Mouse (Mus musculus): ENCODE data around the gene Sirt3. TPM values are rescaled to one million over a fixed set of nuclear protein-coding genes. Genes with fewer than 3 reads are reported as not detected.
A peak's percentile ranks its signal among the peaks of the same experiment; 100 is the strongest.
"Not testable (repeated sequence)": the region's sequence is repeated elsewhere in the genome, so short reads cannot be mapped to it uniquely, and the experiment has no call there.

Gene Sirt3
- polyA plus RNA-seq, 1 experiment from 2014 or later: 67.8 TPM

DNA sequence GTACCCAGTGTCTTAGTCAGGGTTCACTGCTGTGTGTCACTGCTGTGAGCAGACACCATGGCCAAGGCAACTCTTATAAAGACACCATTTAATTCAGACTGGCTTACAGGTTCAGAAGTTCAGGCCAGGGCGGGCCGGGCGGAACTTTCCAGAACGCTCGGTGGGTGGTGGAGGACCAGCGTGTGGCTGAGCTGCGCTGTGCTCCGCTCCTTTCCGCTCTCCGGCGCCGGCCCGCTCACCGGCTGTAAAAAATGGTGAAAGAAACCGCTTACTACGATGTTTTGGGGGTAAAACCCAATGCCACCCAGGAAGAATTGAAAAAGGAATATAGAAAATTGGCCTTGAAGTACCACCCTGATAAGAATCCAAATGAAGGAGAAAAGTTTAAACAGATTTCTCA, 8.5 kb upstream of the Sirt3 start:
- ATAC-seq (ENCODE audit: low FRiP score); H3K27me3 ChIP-seq (replicated peaks): not testable (repeated sequence)
- 97% methylated on average over 16 of the region's 16 CpGs for WGBS

DNA sequence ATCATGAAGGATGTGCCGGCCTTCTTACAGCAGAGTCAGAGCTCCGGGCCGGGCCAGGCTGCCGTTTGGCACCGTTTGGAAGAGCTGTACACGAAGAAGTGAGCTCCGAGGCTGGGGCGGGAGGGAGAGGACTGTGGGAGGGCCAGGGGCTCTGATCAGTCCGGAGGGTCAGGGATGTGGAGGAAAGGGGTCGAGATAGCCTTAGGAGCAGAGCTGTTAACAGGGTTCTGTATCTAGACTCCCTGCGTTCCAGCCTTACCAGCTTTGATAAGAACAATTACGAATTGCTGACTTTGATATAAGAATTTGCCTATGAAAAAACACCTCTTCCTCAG, 327 bp upstream of the Sirt3 start:
- peak overlapping the region; percentile 90 for H3K27ac ChIP-seq (replicated peaks)
- H3K4me3 ChIP-seq (replicated peaks): peak overlapping the region; percentile 75
- H3K27me3 ChIP-seq (replicated peaks): no peaks in the 10 kb centered on the region
- peaks cover 19% of the 10 kb centered on the region for H3K36me3 ChIP-seq
- H3K9ac ChIP-seq (replicated peaks): peak overlapping the region; percentile 72
- H3K4me1 ChIP-seq: peaks cover 26% of the 10 kb centered on the region
- H3K4me2 ChIP-seq: peak overlapping the region; percentile 74
- ATAC-seq (ENCODE audit: low FRiP score): peak; percentile 69; the same call in 1 of the 2 replicates
- H3K9me3 ChIP-seq (replicated peaks): no peaks in the 10 kb centered on the region
- under 1% methylated on average over 12 of the region's 12 CpGs for WGBS

More for the DNA sequence above, 8.5 kb upstream of the Sirt3 start:
- H3K9me3 ChIP-seq (replicated peaks); H3K4me2 ChIP-seq; H3K4me1 ChIP-seq; H3K27ac ChIP-seq (replicated peaks); H3K4me3 ChIP-seq (replicated peaks); H3K9ac ChIP-seq (replicated peaks): not testable (repeated sequence)
- peaks cover 79% of the 10 kb centered on the region for H3K36me3 ChIP-seq

DNA sequence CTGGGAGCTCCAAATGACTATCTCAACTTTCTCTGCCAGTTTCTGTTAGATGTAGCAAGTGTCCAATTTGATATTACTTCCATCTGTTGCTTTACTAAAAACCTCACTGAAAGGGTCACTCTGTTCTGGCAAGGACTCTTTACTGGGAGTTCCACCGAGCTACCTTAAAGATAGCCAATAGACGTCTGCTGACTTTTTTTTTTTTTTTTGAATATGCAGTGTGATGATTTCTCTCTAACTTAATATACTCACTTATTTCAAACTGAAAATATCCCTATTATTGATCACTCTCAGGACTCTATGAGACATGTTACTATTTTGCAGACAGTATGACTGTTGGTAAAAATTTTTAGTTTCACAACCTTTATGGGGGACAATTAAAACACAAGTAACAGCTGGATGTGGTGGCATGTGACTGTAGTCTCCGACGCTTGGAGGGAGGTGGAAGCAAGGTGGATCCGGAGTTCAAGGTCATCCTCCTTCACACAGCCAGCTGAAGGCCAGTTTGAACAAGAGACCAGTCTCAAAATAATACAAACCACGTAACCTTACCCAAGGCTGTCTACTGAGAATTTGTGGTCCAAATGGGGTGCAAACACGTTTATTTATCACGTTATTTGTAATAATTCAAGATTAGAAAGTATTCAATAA, 1.1 kb downstream of the Sirt3 start:
- H3K9me3 ChIP-seq (replicated peaks): no peaks in the 10 kb centered on the region
- WGBS: 22% methylated on average over 8 of the region's 8 CpGs
- peak overlapping the region; percentile 72 for H3K9ac ChIP-seq (replicated peaks)
- H3K4me2 ChIP-seq: peak overlapping the region; percentile 74
- peak overlapping the region; percentile 75 for H3K4me3 ChIP-seq (replicated peaks)
- peak overlapping the region; percentile 90 for H3K27ac ChIP-seq (replicated peaks)
- H3K36me3 ChIP-seq: peaks cover 14% of the 10 kb centered on the region
- H3K27me3 ChIP-seq (replicated peaks): no peaks in the 10 kb centered on the region
- ATAC-seq (ENCODE audit: low FRiP score): no peak
- H3K4me1 ChIP-seq: peaks cover 26% of the 10 kb centered on the region

DNA sequence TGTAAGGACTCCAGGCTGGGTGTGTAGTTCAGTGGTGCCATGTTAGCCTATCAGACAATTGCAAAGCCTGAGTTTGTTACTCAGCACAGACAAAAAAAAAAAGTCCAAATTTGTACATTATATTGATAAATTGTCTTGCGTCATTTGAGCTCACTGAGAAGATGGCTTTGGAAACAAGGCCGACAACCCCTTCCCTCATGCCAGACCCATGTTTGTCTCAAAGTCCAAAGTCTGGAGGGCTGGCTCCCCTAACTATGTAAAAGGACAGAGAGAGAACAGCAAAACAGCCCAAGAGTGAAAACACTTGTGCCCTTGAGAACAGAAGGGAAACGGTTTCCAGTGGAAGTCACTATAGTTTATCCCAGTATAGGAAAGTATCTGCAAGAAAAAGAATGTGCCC, 1.7 kb downstream of the Sirt3 start:
- H3K4me1 ChIP-seq: peaks cover 26% of the 10 kb centered on the region
- no peaks in the 10 kb centered on the region for H3K27me3 ChIP-seq (replicated peaks)
- peaks cover 16% of the 10 kb centered on the region; the same call in 1 of the 2 replicates for H3K36me3 ChIP-seq
- H3K4me3 ChIP-seq (replicated peaks): 0 out of 2 replicates have a peak overlapping the region, but pooled peaks have one; percentile 75
- no peak for ATAC-seq (ENCODE audit: low FRiP score)
- H3K9ac ChIP-seq (replicated peaks): no peak overlapping the region
- no peaks in the 10 kb centered on the region for H3K9me3 ChIP-seq (replicated peaks)
- 91% methylated on average over 3 of the region's 3 CpGs for WGBS
- H3K27ac ChIP-seq (replicated peaks): no peak overlapping the region
- H3K4me2 ChIP-seq: peak overlapping the region; percentile 74

DNA sequence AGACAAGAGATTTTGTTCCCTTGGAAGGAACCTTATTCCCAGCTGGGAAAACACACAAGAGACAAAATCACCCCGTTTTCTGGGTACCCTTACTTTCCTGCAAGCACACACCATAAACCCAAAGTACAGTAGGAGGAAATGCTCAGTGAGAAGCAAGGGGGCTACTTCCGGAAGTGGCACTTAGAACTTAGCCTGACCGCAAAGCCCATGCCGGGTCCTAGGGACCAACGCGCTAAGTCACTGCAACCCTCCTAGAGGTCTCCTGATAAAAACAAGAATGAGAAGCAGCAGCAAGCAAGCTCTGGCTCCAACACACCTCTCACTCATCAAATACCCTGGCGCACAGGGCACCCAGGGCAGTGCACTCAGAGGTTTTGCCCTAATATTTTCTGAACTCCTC, 2.8 kb downstream of the Sirt3 start:
- Histone ChIP-seq H3K27ac (replicated peaks) (no peak overlapping the region), H3K4me2 (no peak overlapping the region), H3K9me3 (replicated peaks) (no peaks in the 10 kb centered on the region), H3K9ac (replicated peaks) (no peak overlapping the region), H3K4me3 (replicated peaks) (no peak overlapping the region), H3K27me3 (replicated peaks) (no peaks in the 10 kb centered on the region), H3K36me3 (peaks cover 25% of the 10 kb centered on the region), H3K4me1 (peaks cover 26% of the 10 kb centered on the region)
- no peak for ATAC-seq (ENCODE audit: low FRiP score)
- WGBS: 92% methylated on average over 7 of the region's 7 CpGs

DNA sequence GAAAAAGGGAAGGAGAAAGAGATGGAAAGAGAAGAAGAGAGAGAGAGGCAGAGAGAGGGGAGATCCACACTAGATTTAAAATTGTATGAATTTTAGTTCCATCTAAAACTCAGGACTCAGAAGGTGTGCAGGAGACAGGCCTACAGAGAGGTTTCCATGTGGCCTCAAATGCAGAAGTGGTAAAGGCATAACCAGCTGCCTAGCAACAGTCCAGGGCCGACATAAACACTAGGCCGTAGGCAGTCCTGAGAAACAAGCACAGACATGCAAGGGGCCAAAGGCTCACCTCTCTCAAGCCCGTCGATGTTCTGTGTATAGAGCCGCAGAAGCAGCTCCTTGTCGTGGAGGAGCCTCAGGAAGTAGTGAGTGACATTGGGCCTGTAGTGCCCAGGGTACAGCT, 4.7 kb downstream of the Sirt3 start:
- Histone ChIP-seq H3K27ac (replicated peaks) (no peak overlapping the region), H3K4me1 (peaks cover 13% of the 10 kb centered on the region), H3K9ac (replicated peaks) (no peak overlapping the region), H3K9me3 (replicated peaks) (no peaks in the 10 kb centered on the region), H3K36me3 (peaks cover 37% of the 10 kb centered on the region), H3K4me2 (no peak overlapping the region), H3K27me3 (replicated peaks) (no peaks in the 10 kb centered on the region), H3K4me3 (replicated peaks) (no peak overlapping the region)
- 84% methylated on average over 6 of the region's 6 CpGs for WGBS
- ATAC-seq (ENCODE audit: low FRiP score): no peak

DNA sequence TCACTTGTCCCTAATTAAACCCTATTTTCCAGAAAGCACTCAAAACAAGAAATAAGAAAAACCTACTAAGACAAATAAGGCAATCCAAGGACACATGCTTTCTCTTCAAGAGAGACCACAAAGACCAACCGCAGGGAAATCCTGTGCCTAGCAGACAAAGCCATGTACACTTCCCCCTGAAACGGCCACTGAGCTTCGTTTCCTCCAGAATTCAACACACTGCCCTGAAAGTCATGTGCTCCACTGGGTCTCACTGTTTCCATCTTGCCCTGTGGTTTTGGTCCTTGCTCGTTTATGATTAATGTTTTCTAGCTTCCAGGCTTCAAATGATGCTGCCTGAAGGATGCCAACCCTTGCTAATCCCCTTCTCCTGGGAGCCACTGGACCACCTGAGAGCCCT, 7.9 kb downstream of the Sirt3 start:
- no peak overlapping the region for H3K27ac ChIP-seq (replicated peaks)
- peaks cover 46% of the 10 kb centered on the region for H3K36me3 ChIP-seq
- H3K27me3 ChIP-seq (replicated peaks): no peaks in the 10 kb centered on the region
- H3K4me1 ChIP-seq: no peaks in the 10 kb centered on the region
- no peaks in the 10 kb centered on the region for H3K9me3 ChIP-seq (replicated peaks)
- no peak overlapping the region for H3K4me2 ChIP-seq
- ATAC-seq (ENCODE audit: low FRiP score): no peak
- WGBS: 89% methylated on average over 4 of the region's 4 CpGs
- H3K9ac ChIP-seq (replicated peaks): no peak overlapping the region
- H3K4me3 ChIP-seq (replicated peaks): no peak overlapping the region

DNA sequence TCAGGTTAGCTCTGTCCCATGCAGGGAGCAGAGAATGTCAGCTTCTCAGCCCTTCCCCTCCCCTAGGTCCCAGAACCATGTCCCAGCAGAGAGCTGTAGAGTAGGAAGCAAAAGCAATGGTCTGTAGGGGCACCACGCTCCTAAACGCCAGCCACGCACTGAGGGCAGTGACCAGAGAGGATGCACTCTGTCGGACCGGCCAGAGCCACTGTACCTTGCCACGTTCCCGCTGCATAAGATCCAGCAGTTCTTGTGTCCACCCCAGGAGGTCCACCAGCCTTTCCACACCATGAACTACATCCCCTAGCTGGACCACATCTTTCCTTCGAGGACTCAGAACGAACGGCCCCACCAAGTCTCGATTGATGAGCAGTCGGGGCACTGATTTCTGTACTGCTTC, 17.3 kb downstream of the Sirt3 start:
- Histone ChIP-seq H3K9me3 (replicated peaks) (no peaks in the 10 kb centered on the region), H3K27ac (replicated peaks) (no peak overlapping the region), H3K27me3 (replicated peaks) (no peaks in the 10 kb centered on the region), H3K9ac (replicated peaks) (no peak overlapping the region), H3K4me2 (no peak overlapping the region), H3K4me1 (peaks cover 5% of the 10 kb centered on the region), H3K4me3 (replicated peaks) (no peak overlapping the region), H3K36me3 (peaks cover 52% of the 10 kb centered on the region)
- ATAC-seq (ENCODE audit: low FRiP score): no peak
- 91% methylated on average over 12 of the region's 12 CpGs for WGBS

DNA sequence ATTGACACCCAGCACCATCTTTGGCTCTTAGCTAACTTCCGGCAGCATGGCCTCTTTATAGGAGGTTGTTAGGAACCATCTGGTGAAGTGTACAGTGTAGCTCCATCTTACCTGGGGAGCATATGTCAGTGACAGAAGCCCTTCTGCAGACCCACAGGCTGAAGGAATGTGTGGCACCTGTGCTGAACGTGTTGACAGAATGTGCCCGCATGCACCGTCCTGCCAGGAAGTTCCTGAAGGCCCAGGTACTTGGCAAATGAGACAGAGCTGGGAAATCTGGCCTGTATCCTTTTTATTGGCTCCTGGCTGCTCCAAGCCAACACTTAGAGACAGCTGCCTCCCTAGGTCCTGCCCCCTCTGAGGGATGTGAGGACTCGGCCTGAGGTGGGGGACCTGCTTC, 21.4 kb downstream of the Sirt3 start:
- ATAC-seq (ENCODE audit: low FRiP score): no peak
- Histone ChIP-seq H3K36me3 (peaks cover 56% of the 10 kb centered on the region), H3K27ac (replicated peaks) (no peak overlapping the region), H3K4me1 (peaks cover 28% of the 10 kb centered on the region), H3K9me3 (replicated peaks) (no peaks in the 10 kb centered on the region), H3K9ac (replicated peaks) (no peak overlapping the region), H3K4me2 (no peak overlapping the region), H3K27me3 (replicated peaks) (no peaks in the 10 kb centered on the region), H3K4me3 (replicated peaks) (no peak overlapping the region)
- 94% methylated on average over 5 of the region's 5 CpGs for WGBS

DNA sequence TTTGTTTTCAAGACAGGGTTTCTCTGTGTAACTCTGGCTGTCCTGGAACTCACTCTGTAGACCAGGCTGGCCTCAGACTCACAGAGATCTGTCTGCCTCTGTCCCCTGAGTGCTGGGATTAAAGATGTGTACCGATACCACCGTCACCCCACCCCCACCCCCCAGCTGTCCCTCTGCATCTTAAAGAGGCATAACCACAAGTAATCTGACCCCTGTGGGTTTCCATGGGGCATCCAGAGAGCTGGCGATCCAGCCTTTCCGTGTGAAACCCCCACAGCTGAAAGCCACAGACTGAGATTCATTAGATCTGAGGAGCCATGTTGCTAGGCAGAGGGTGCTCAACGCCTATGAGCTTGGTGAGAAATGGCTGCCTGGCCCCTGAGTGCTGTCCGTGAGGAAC, 22.1 kb downstream of the Sirt3 start:
- no peak overlapping the region for H3K9ac ChIP-seq (replicated peaks)
- ATAC-seq (ENCODE audit: low FRiP score): no peak
- peaks cover 56% of the 10 kb centered on the region for H3K36me3 ChIP-seq
- H3K4me2 ChIP-seq: no peak overlapping the region
- H3K4me1 ChIP-seq: peaks cover 35% of the 10 kb centered on the region
- no peaks in the 10 kb centered on the region for H3K27me3 ChIP-seq (replicated peaks)
- 73% methylated on average over 6 of the region's 6 CpGs for WGBS
- no peak overlapping the region for H3K27ac ChIP-seq (replicated peaks)
- no peaks in the 10 kb centered on the region for H3K9me3 ChIP-seq (replicated peaks)
- H3K4me3 ChIP-seq (replicated peaks): no peak overlapping the region

DNA sequence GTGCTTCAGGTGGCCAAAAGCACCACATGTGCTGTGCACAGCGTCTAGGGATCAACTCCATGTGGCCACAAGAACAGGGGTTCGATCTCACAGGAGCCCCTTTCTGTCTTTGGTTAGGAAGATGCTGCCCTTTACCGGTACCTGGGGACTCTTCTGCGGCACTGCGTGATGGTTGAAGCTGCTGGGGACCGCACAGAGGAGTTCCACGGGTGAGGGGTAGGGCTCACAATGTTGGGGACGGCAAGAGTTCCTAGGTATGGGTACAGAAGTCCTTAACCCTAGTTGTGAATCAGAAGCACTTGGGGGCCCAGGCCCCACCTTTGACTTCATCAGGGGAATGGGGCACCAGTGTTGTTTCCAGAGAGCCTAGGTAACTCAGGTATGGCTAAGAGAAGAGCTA, 23.4 kb downstream of the Sirt3 start:
- H3K4me2 ChIP-seq: peak overlapping the region; percentile 95
- ATAC-seq (ENCODE audit: low FRiP score): no peak
- H3K9ac ChIP-seq (replicated peaks): no peak overlapping the region
- H3K4me3 ChIP-seq (replicated peaks): peak overlapping the region; percentile 95
- no peaks in the 10 kb centered on the region for H3K9me3 ChIP-seq (replicated peaks)
- H3K27ac ChIP-seq (replicated peaks): no peak overlapping the region
- 95% methylated on average over 8 of the region's 8 CpGs for WGBS
- H3K36me3 ChIP-seq: peaks cover 57% of the 10 kb centered on the region
- peaks cover 38% of the 10 kb centered on the region for H3K4me1 ChIP-seq
- H3K27me3 ChIP-seq (replicated peaks): no peaks in the 10 kb centered on the region

DNA sequence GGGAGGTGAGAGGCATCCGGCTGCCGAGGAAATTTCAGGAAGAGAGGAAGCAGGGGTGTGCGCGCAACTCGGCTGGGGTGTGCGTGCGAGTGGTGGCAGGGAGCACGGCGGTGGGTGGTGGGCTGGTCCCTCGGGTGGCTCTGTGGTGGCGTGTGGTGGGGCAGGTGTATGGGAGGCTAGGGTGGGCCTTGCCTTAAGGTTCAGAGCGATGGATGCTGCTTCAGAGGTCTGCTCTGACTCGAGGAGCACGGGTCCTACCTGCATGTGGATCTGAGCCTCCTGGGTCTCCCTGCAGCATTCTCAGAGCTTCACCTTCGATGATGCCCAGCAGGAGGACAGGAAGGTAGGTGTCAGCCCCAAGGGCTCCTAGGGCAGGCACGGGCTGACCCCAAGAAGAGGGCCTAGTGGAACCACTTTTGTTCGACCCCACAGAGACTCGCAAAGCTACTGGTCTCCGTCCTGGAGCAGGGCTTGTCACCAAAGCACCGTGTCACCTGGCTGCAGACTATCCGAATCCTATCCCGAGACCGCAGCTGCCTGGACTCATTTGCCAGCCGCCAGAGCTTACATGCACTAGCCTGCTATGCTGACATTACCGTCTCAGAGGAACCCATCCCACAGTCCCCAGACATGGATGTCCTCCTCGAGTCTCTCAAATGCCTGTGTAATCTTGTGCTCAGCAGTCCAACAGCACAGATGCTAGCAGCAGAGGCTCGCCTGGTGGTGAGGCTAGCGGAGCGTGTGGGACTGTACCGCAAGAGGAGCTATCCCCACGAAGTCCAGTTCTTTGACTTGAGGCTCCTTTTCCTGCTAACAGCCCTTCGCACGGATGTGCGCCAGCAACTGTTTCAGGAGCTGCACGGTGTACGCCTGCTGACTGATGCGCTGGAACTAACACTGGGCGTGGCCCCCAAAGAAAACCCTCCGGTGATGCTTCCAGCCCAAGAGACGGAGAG, 24.3 kb downstream of the Sirt3 start, which contains the start of gene Bet1l:
Gene Bet1l (minus strand): TSS at position 28 of the 956 bp plus-strand sequence.
- 36% methylated on average over 40 of the region's 40 CpGs for WGBS
- Histone ChIP-seq H3K36me3 (peaks cover 57% of the 10 kb centered on the region), H3K27me3 (replicated peaks) (no peaks in the 10 kb centered on the region), H3K9ac (replicated peaks) (peak within 1 kb of the TSS; percentile 94), H3K4me2 (peak within 1 kb of the TSS; percentile 95), H3K27ac (replicated peaks) (peak within 1 kb of the TSS; percentile 93), H3K4me1 (peaks cover 38% of the 10 kb centered on the region), H3K9me3 (replicated peaks) (no peaks in the 10 kb centered on the region), H3K4me3 (replicated peaks) (peak within 1 kb of the TSS; percentile 95)
- ATAC-seq (ENCODE audit: low FRiP score): peak; percentile 48

Data from neural tube, embryonic 15.5 days (tissue).